Mouse (Mus musculus) erythroblast, embryonic 14.5 days (primary cell): ENCODE data around the gene Ltbp1.

Experiments used
- GATA1 ChIP-seq: IDR thresholded peaks from 2 replicates; pipeline ENCODE4 v1.6.1; 2012; ENCODE audit warnings: low read length, inconsistent platforms, mixed read lengths
- TAL1 ChIP-seq: IDR thresholded peaks from 3 replicates; pipeline ENCODE4 v1.6.1; 2012; ENCODE audit warnings: low read length, inconsistent platforms, mixed read lengths

DNA sequence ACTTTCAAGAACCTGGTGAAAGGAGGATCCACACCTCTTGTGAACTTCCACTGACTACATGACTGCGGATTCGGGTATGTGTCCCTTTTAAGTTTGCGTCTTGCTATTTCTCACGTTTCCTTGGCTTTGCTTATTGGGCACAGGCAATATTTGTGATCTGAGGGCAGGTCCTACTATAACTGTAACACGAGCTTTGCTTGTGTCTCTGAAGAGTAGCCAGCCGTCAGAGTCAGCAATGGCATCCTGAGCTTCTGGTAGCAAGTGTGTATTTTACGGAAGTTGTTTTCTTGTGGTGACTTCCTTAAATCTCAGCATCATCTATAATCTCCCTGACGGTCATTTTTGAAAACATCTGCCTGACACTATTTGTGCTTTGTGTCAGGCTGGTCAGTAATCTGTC, 430.7 kb downstream of the Ltbp1 start:
- no peak for TF ChIP-seq TAL1
- no peak for TF ChIP-seq GATA1
